Mouse (Mus musculus) kidney, embryonic 15.5 days (tissue): ENCODE results near the gene Satb1. TPM values are rescaled to one million over a fixed set of nuclear protein-coding genes. Genes with fewer than 3 reads are reported as not detected.

Source experiments
- ATAC-seq: fragments of 200-750 bp; cut with Nextera tagmentation; replicated peaks from 2 replicates; pipeline ENCODE4 v1.8.0; 2017; ENCODE audit warnings: moderate TSS enrichment; ENCODE audit not compliant: low FRiP score
- H3K27ac ChIP-seq: fragments of 300-500 bp; sonication (generic); 2 replicates; pipeline ENCODE4 v1.5.1; 2015; ENCODE audit warnings: mild to moderate bottlenecking, inconsistent platforms
- H3K27me3 ChIP-seq: fragments of 300-500 bp; sonication (generic); 2 replicates; pipeline ENCODE4 v1.6.1; 2015; ENCODE audit warnings: inconsistent platforms
- H3K36me3 ChIP-seq: fragments of 300-500 bp; sonication (generic); 2 replicates; pipeline ENCODE4 v1.6.1; 2015; ENCODE audit warnings: inconsistent platforms
- H3K4me1 ChIP-seq: fragments of 300-500 bp; sonication (generic); 2 replicates; pipeline ENCODE4 v1.6.1; 2015; ENCODE audit warnings: inconsistent platforms
- H3K4me2 ChIP-seq: fragments of 300-500 bp; sonication (generic); 2 replicates; pipeline ENCODE4 v1.6.1; 2015; ENCODE audit warnings: moderate library complexity, mild to moderate bottlenecking, inconsistent platforms
- H3K4me3 ChIP-seq: fragments of 300-500 bp; sonication (generic); replicated peaks from 2 replicates; pipeline ENCODE4 v1.5.1; 2015; ENCODE audit warnings: mild to moderate bottlenecking, inconsistent platforms
- H3K9ac ChIP-seq: fragments of 300-500 bp; sonication (generic); 2 replicates; pipeline ENCODE4 v1.6.1; 2015; ENCODE audit warnings: mild to moderate bottlenecking, inconsistent platforms
- H3K9me3 ChIP-seq: fragments of 300-500 bp; sonication (generic); replicated peaks from 2 replicates; pipeline ENCODE4 v1.6.1; 2016; ENCODE audit warnings: inconsistent platforms
- WGBS: fragments of 180-500 bp; shearing (Covaris S2); methylation state at CpG from one replicate; pipeline ENCODE4 v1.1.7; 2015; ENCODE audit warnings: mixed read lengths; 5-methylcytosine and 5-hydroxymethylcytosine counted together
- polyA plus RNA-seq: library from polyadenylated mRNA; unstranded; fragments of >200 nt; fragmentation: Nextera tagmentation; extraction: Ambion mirVana; gene quantifications from 2 replicates; pipeline ENCODE4 v1.2.1, GENCODE M21; 2015

Satb1 gene
- polyA plus RNA-seq, 1 experiment from 2014 or later = 6.7 TPM

DNA sequence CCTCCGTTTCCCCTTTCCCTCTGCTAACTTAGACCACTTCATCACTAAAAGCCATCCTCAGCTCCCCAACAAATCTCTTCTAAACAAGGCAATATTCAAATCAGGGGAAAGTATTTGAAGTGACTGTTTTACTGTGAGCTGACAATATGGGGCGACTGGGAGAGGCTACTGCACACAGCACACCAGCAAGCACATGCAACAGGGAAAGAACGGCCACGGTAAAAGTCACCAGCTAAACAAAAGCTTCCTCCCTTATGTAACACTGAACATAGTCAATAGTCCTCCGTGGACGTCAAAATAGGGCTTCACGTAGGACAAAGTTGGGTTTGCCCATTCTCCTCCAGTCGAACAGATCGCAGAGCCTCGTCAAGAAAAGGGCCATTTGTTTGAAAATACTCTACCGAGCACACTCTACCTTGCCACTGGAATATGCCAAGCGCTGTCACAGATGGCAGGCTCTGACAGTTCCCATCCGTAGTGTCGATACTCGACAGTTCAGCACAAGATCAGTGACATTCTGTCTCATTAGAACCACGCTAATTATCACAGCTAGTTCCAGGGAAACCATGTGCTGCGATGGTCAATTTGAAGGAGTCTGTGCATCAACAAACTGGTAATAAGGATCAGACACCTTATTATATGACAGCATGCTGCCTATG is 72.0 kb downstream of the Satb1 start:
- no peak overlapping the region for H3K4me3 ChIP-seq
- no peak overlapping the region for H3K4me2 ChIP-seq
- no peak overlapping the region for H3K27ac ChIP-seq
- no peak overlapping the region for H3K9ac ChIP-seq
- ATAC-seq = no peak
- 0 out of 2 replicates have a peak, but pooled peaks cover 3% of the 10 kb centered on the region for H3K4me1 ChIP-seq
- no peaks in the 10 kb centered on the region for H3K27me3 ChIP-seq
- WGBS = 81% methylated on average over 17 of the region's 17 CpGs
- H3K36me3 ChIP-seq = 0 out of 2 replicates have a peak, but pooled peaks cover 3% of the 10 kb centered on the region
- H3K9me3 ChIP-seq = no peaks in the 10 kb centered on the region

DNA sequence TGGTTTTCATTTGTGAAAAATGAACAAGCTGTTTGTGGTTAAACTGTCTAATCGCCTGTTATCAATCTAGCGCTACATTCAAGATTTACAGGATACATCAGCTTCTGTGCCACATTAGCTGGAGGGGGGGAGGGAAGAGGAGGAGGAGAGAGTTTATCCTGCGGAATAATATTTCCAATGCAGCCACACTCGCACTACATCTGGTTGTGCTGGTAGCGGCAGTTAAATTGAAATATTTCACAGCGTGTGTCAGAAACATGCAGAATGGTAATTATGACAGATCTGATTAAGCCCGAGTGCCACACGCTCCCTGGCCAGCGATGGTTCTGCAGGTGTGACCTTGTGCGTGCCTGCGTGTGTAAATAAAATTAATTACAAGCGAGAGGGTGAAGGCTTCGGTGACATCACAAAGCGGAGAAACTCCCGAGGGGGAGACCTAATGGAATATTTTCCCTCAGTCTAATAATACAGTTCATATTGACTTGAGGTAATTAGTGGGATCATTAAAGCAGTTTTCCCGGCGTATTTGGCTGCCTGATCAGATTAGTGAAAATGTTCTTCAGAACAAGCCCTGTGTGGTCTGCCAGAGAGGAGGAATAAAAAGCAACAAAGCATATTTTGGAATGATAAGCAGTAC is 72.7 kb downstream of the Satb1 start:
- Histone ChIP-seq H3K4me2 (peak overlapping the region; percentile 27; the same call in 1 of the 2 replicates), H3K36me3 (0 out of 2 replicates have a peak, but pooled peaks cover 3% of the 10 kb centered on the region), H3K4me1 (0 out of 2 replicates have a peak, but pooled peaks cover 3% of the 10 kb centered on the region), H3K9ac (no peak overlapping the region), H3K4me3 (no peak overlapping the region), H3K9me3 (no peaks in the 10 kb centered on the region), H3K27ac (no peak overlapping the region), H3K27me3 (no peaks in the 10 kb centered on the region)
- WGBS = 54% methylated on average over 17 of the region's 17 CpGs
- ATAC-seq = no peak

DNA sequence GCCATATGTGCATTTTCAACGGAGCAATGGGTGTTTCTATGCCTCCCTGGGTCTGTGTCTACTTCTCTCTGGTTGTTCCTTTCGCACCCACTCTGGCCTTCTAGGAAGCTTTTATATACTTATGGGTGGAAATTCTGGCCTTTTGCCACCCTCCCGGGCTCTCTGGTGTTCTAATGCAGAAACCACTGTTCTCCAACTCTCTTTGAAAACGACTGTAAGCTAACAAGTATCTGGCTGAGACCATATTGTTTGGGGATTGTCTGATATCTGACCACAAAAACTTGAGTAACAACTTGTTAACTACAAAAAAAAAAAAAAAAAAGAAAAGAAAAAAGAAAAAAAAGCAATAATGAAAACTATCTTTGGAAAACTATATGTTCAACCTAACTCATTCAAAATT is 73.6 kb downstream of the Satb1 start:
- 0 out of 2 replicates have a peak, but pooled peaks cover 3% of the 10 kb centered on the region for H3K36me3 ChIP-seq
- H3K4me2 ChIP-seq = no peak overlapping the region
- H3K4me3 ChIP-seq = no peak overlapping the region
- H3K27ac ChIP-seq = no peak overlapping the region
- 81% methylated on average over 4 of the region's 4 CpGs for WGBS
- 0 out of 2 replicates have a peak, but pooled peaks cover 3% of the 10 kb centered on the region for H3K4me1 ChIP-seq
- no peaks in the 10 kb centered on the region for H3K9me3 ChIP-seq
- no peak overlapping the region for H3K9ac ChIP-seq
- ATAC-seq = no peak
- no peaks in the 10 kb centered on the region for H3K27me3 ChIP-seq

DNA sequence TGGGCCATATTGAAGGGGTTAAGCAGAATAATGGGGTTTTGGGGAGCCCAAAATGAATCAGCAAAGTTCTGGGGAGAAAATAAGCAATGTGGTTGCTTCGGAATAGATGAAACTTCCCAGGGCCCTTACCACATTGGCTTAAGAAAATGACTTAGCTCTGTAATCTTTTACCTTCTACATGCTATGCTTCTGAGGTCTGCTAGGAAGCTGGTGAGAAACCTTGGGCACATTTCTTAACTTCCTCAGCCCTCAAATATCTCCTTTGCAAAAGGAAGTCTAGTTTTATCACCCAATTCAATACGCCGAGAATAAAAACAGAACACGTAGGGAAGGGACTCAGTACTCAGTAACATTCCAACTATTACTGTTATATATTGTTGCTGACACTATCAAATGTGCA is 80.9 kb downstream of the Satb1 start:
- H3K4me2 ChIP-seq = no peak overlapping the region
- H3K4me3 ChIP-seq = no peak overlapping the region
- H3K36me3 ChIP-seq = no peaks in the 10 kb centered on the region
- H3K4me1 ChIP-seq = no peaks in the 10 kb centered on the region
- no peak overlapping the region for H3K9ac ChIP-seq
- no peaks in the 10 kb centered on the region for H3K27me3 ChIP-seq
- no peaks in the 10 kb centered on the region for H3K9me3 ChIP-seq
- no peak for ATAC-seq
- 90% methylated on average over 4 of the region's 4 CpGs for WGBS
- H3K27ac ChIP-seq = no peak overlapping the region

DNA sequence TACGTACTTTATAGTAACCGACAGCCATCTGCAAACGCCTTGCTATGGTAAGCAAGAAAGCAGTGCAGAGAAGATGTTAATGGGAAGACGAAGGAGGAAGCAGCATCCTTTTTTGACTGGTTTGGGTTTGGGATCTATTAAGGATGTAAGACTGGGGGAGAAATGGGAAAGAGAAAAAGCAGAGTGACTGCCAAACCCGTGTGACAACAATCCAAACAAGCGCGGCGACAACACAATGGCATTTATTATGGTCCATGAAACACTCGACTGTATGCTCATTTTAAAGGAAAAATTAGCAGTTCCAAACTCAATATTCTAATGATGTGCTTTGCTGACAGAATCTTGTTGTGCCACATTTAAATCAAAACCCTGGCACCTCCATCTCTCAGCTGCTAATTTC is 85.9 kb downstream of the Satb1 start:
- Histone ChIP-seq H3K4me2 (no peak overlapping the region), H3K27ac (no peak overlapping the region), H3K4me3 (no peak overlapping the region), H3K27me3 (no peaks in the 10 kb centered on the region), H3K9ac (no peak overlapping the region), H3K4me1 (no peaks in the 10 kb centered on the region), H3K36me3 (no peaks in the 10 kb centered on the region), H3K9me3 (no peaks in the 10 kb centered on the region)
- WGBS = 84% methylated on average over 9 of the region's 9 CpGs
- no peak for ATAC-seq

DNA sequence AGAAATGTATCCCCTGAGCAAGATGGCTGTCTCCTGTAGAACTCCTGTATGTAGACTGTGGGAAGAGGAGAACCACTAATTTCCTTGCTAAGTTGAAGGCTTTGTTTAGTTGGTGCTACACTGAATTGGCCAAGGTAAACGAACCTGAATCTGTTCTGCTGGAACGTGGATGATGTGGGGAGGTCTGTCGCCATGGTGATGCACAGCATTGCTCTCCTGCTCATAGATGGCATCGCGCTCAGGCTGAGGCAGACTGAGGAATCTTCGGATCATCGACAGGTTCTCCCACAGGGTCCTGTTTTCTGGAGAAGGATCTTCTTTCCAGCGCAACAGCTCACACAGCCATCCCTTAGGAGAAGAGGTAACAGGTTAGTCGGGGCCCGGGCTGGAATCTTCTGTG is 90.6 kb downstream of the Satb1 start:
- 81% methylated on average over 10 of the region's 10 CpGs for WGBS
- ATAC-seq = no peak
- no peaks in the 10 kb centered on the region for H3K4me1 ChIP-seq

DNA sequence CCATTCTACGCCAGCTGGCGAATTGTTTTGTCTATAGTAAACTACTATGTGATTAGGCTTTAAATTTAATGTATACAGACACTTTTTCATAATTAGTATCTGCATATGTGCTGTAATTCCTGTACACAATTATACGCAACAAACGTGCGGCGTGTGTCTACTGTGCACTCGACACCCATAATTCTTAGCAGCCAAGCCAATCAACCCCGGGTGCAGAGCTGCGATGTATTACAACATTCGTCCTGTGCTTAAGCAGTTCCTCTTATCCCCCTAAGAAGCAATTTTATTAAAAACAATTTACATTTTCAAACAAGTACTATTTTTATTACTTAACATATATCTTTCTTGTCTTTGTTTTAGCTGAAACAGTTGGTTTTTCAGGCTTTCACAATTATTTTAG is 92.0 kb downstream of the Satb1 start:
- Histone ChIP-seq H3K4me3 (no peak overlapping the region), H3K36me3 (no peaks in the 10 kb centered on the region), H3K27ac (no peak overlapping the region), H3K9me3 (no peaks in the 10 kb centered on the region), H3K4me2 (no peak overlapping the region), H3K4me1 (no peaks in the 10 kb centered on the region), H3K27me3 (no peaks in the 10 kb centered on the region), H3K9ac (no peak overlapping the region)
- 93% methylated on average over 10 of the region's 10 CpGs for WGBS
- ATAC-seq = no peak

More for the DNA sequence above, 90.6 kb downstream of the Satb1 start:
- Histone ChIP-seq H3K9me3 (no peaks in the 10 kb centered on the region), H3K36me3 (no peaks in the 10 kb centered on the region), H3K27me3 (no peaks in the 10 kb centered on the region), H3K4me2 (no peak overlapping the region), H3K9ac (no peak overlapping the region), H3K4me3 (no peak overlapping the region), H3K27ac (no peak overlapping the region)

DNA sequence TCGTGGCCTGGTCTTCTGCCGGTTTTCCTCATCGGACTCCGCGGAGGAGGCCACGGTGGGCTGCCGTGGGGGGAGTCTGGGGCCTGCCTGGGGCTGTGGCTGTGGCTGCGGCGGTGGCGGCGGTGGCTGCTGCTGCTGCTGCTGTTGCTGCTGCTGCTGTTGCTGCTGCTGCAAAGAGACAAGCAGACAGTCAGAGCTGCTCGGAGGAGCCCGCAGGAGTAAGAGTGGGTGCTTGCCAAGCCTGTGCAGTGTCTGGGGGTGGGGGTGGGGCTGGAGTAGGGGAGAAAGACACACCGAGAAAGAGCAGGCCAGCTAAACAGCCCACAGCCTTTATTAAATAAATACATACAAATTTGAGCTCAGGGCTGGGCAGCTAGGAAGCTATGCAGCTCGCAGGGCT is 92.8 kb downstream of the Satb1 start:
- H3K9ac ChIP-seq = no peak overlapping the region
- no peak overlapping the region for H3K4me2 ChIP-seq
- WGBS = 88% methylated on average over 15 of the region's 15 CpGs
- no peaks in the 10 kb centered on the region for H3K4me1 ChIP-seq
- no peaks in the 10 kb centered on the region for H3K36me3 ChIP-seq
- no peak overlapping the region for H3K27ac ChIP-seq
- H3K9me3 ChIP-seq = no peaks in the 10 kb centered on the region
- ATAC-seq = no peak; the same call in 1 of the 2 replicates
- no peak overlapping the region for H3K4me3 ChIP-seq
- H3K27me3 ChIP-seq = no peaks in the 10 kb centered on the region

DNA sequence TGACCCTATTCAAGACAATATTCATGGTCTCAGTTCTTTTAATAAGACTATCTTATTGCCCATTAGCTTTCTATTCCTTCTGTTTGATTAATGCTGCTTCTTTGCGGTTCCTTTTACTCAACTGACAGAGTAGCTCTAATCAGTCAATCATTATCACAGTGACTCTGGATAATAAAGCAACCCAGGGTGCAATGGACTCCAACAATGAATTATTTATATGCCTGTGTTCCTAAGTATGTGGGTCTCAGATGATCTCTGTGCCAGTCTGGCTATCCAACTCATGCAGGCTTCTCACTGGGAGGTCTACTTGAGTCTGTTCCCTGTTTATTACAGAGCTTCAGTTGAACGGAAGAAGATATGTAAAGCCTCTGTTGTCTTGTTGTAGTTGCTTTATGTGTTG is 108.6 kb downstream of the Satb1 start:
- no peaks in the 10 kb centered on the region for H3K4me1 ChIP-seq
- no peaks in the 10 kb centered on the region for H3K9me3 ChIP-seq
- H3K27me3 ChIP-seq = no peaks in the 10 kb centered on the region
- 81% methylated on average over 2 of the region's 2 CpGs for WGBS
- no peak for ATAC-seq
- no peak overlapping the region for H3K27ac ChIP-seq
- no peak overlapping the region for H3K4me3 ChIP-seq
- no peak overlapping the region for H3K9ac ChIP-seq
- no peaks in the 10 kb centered on the region for H3K36me3 ChIP-seq
- H3K4me2 ChIP-seq = no peak overlapping the region

DNA sequence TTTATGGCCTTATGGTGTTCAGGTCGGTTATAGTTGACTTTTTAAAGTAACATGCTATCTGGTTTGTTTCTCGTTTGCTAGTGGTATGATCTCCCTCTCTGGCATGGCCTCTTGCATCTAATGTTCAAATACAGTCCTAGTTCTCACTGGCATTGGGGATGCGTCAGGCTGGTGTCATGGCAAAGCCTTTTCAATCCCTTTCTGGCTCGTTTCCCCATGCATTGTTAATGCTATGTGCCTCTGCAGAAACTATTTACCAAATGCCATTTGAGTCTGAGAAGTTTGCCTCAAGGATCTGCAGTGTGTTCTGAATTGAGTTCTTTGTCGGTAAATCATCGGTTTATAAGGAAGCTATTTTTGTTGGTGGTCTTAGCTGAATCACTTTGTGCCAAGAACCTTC is 137.4 kb downstream of the Satb1 start:
- no peak for ATAC-seq
- no peak overlapping the region for H3K27ac ChIP-seq
- H3K9ac ChIP-seq = no peak overlapping the region
- H3K4me3 ChIP-seq = no peak overlapping the region
- WGBS = 76% methylated on average over 6 of the region's 6 CpGs
- H3K27me3 ChIP-seq = no peaks in the 10 kb centered on the region
- no peak overlapping the region for H3K4me2 ChIP-seq
- no peaks in the 10 kb centered on the region for H3K9me3 ChIP-seq
- H3K36me3 ChIP-seq = no peaks in the 10 kb centered on the region
- no peaks in the 10 kb centered on the region for H3K4me1 ChIP-seq

DNA sequence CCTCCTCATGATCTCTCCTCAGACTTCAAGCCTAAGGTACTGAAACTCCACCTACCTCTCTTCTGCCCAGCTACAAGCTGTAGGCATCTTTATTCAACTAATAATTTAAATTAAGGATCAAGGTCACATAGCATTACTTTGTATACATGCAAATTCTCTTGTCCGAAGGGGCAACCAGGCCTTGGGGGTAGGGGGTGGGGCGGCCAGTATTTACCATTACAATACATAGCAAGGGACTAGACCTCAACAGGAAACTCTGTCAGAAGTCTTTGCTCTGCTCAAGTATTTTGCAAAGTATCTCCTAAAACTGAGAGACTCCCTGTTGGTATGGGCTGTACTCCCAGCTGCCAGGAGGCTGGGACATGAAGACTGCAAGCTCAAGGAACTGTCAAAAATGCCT is 137.8 kb downstream of the Satb1 start:
- H3K4me1 ChIP-seq = no peaks in the 10 kb centered on the region
- no peak overlapping the region for H3K9ac ChIP-seq
- no peak overlapping the region for H3K27ac ChIP-seq
- WGBS = 73% methylated on average over 2 of the region's 2 CpGs
- H3K4me2 ChIP-seq = no peak overlapping the region
- no peaks in the 10 kb centered on the region for H3K9me3 ChIP-seq
- H3K27me3 ChIP-seq = no peaks in the 10 kb centered on the region
- ATAC-seq = no peak
- H3K4me3 ChIP-seq = no peak overlapping the region
- no peaks in the 10 kb centered on the region for H3K36me3 ChIP-seq

DNA sequence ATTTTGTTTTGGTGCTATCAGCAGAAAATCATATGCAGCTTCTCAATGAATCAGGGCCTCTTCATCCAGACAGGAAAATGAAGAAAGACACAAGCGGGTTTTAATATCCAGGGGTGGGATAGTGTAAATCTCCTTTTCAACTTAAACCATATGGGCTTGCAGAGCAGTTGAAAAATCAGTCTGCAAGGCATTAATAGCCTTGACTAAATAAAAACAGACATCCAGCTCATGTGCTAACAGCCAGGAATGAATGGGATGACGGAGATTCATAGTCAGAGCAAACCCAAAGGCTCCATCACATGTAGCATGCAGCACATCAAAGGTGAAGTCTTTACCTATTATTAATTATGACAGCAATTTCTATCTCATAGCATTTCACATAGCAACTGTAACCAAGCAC is 142.6 kb downstream of the Satb1 start:
- H3K36me3 ChIP-seq = no peaks in the 10 kb centered on the region
- no peak overlapping the region for H3K9ac ChIP-seq
- H3K27me3 ChIP-seq = no peaks in the 10 kb centered on the region
- WGBS = 89% methylated on average over 2 of the region's 2 CpGs
- H3K9me3 ChIP-seq = no peaks in the 10 kb centered on the region
- no peak overlapping the region for H3K27ac ChIP-seq
- no peak overlapping the region for H3K4me2 ChIP-seq
- no peak for ATAC-seq
- no peaks in the 10 kb centered on the region for H3K4me1 ChIP-seq
- H3K4me3 ChIP-seq = no peak overlapping the region
